Mouse (Mus musculus) stomach, embryonic 15.5 days (tissue): Measurements from ENCODE around the gene Gm44502. TPM values are rescaled to one million over a fixed set of nuclear protein-coding genes. Genes with fewer than 3 reads are reported as not detected.
A peak's percentile ranks its signal among the peaks of the same experiment; 100 is the strongest.

ENCODE experiments used
- ATAC-seq: fragments of 200-750 bp; cut with Nextera tagmentation; 2 replicates; pipeline ENCODE4 v1.8.0; 2017; ENCODE audit warnings: low read depth, moderate number of reproducible peaks, moderate TSS enrichment; ENCODE audit not compliant: insufficient read depth, low FRiP score
- H3K27ac ChIP-seq: fragments of 300-500 bp; sonication (generic); 2 replicates; pipeline ENCODE4 v1.5.1; 2015; ENCODE audit warnings: mild to moderate bottlenecking, inconsistent platforms
- H3K27me3 ChIP-seq: fragments of 300-500 bp; sonication (generic); replicated peaks from 2 replicates; pipeline ENCODE4 v1.6.1; 2015; ENCODE audit warnings: inconsistent platforms
- H3K36me3 ChIP-seq: fragments of 300-500 bp; sonication (generic); 2 replicates; pipeline ENCODE4 v1.6.1; 2015; ENCODE audit warnings: inconsistent platforms
- H3K4me1 ChIP-seq: fragments of 300-500 bp; sonication (generic); 2 replicates; pipeline ENCODE4 v1.6.1; 2015; ENCODE audit warnings: inconsistent platforms
- H3K4me2 ChIP-seq: fragments of 300-500 bp; sonication (generic); 2 replicates; pipeline ENCODE4 v1.6.1; 2015; ENCODE audit warnings: mild to moderate bottlenecking, inconsistent platforms
- H3K4me3 ChIP-seq: fragments of 300-500 bp; sonication (generic); replicated peaks from 2 replicates; pipeline ENCODE4 v1.5.1; 2015; ENCODE audit warnings: inconsistent platforms
- H3K9ac ChIP-seq: fragments of 300-500 bp; sonication (generic); 2 replicates; pipeline ENCODE4 v1.6.1; 2015; ENCODE audit warnings: inconsistent platforms
- H3K9me3 ChIP-seq: fragments of 300-500 bp; sonication (generic); 2 replicates; pipeline ENCODE4 v1.6.1; 2016; ENCODE audit warnings: inconsistent platforms
- WGBS: fragments of 180-500 bp; shearing (Covaris S2); methylation state at CpG from one replicate; pipeline ENCODE4 v1.1.7; 2015; 5-methylcytosine and 5-hydroxymethylcytosine counted together
- polyA plus RNA-seq: library from polyadenylated mRNA; unstranded; fragments of >200 nt; fragmentation: Nextera tagmentation; extraction: Ambion mirVana; gene quantifications from 2 replicates; pipeline ENCODE4 v1.2.1, GENCODE M21; 2015

The Gm44502 gene
- polyA plus RNA-seq, 1 experiment from 2014 or later, result not detected

DNA sequence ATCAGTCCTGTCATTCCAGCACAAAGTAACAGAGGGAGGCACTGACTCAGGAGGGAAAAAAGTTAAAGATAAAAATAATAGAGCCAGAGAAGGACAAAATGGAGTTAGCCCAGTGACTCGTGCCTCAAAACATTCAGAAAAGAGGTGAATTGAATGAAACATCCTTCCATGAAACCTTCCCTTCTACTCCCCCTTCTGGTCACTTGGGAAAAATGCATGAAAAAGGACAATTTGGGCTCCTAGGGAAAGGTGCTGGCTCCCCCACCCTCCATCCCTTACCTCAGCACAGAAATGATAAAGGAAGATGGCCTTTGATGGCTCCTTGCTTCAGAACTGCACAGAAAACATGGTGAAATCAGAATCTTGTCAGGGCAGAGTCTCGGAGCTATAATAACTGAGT lies 39.1 kb upstream of the Gm44502 start:
- H3K9ac ChIP-seq, result no peak overlapping the region
- H3K4me2 ChIP-seq, result no peak overlapping the region
- no peaks in the 10 kb centered on the region for H3K9me3 ChIP-seq
- no peak overlapping the region for H3K4me3 ChIP-seq
- WGBS, result 29% methylated on average over 2 of the region's 2 CpGs
- H3K36me3 ChIP-seq, result no peaks in the 10 kb centered on the region
- no peaks in the 10 kb centered on the region; the same call in 1 of the 2 replicates for H3K27me3 ChIP-seq
- no peak for ATAC-seq
- H3K4me1 ChIP-seq, result no peaks in the 10 kb centered on the region
- H3K27ac ChIP-seq, result no peak overlapping the region

DNA sequence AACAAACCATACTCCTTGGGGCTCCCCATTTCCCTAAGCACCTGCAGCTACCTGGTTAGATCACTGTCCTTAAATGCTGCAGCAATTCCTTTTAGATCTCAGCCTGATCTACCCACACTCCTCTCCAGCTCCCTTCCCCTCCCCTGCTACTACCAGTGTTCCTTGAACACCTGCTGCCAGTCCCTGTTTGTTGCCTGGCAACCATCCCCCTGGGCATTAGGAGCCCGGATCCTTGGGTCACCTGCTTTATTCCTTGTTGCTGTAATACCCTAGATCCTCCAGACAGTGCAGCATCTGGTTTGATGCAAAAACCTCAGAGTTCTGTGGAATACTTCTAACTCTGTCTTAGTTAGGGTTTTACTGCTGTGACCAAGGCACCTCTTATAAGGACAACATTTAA lies 35.6 kb upstream of the Gm44502 start:
- Histone ChIP-seq H3K4me1 (no peaks in the 10 kb centered on the region), H3K9ac (no peak overlapping the region), H3K9me3 (no peaks in the 10 kb centered on the region), H3K27me3 (no peaks in the 10 kb centered on the region; the same call in 1 of the 2 replicates), H3K4me3 (no peak overlapping the region), H3K27ac (no peak overlapping the region), H3K4me2 (no peak overlapping the region), H3K36me3 (no peaks in the 10 kb centered on the region)
- no peak for ATAC-seq
- 14% methylated on average over 1 of the region's 1 CpGs for WGBS

DNA sequence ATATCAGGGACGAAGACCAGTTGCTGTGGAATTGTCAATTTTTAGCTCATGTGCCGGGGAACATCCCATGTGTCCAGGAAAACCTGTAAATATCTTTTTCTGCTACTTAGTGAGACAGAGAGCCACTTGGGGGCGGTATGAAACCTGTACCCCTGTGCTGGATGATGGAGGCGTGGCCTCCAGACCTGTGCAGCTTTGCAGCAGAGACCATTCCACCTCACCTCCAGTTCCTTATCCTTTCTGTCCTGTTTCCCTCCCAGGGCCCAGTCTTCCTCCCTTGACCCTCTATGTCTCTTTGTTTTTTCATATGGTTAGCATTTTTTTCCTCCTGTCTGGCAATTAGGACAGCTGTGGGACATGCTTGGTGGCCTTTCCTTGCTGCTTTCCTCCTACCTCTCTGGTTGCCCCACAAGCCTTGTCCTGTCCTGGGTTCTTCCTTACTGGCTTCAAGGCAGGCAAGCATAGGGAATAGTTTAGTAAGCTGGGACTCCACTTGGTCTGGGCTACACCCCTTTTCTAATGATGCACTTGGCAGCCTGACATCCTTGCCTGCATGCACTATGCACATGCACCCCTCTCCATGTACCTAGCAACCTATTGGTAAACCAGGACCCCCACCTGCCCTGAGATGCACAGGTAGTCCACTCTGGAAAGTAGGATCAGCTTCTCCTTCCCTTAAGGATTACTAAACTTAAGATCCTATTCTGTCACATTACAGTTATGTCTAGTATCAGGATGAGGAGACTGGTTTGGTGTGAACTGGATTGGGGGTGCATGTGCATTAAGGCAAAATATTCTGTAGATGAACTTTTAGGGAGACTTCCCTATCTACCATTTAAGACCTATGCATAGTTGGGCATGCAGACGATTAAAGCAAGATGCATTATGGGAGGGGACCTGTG lies 34.1 kb upstream of the Gm44502 start:
- H3K4me1 ChIP-seq, result no peaks in the 10 kb centered on the region
- no peak overlapping the region for H3K9ac ChIP-seq
- no peak overlapping the region for H3K4me3 ChIP-seq
- no peaks in the 10 kb centered on the region for H3K36me3 ChIP-seq
- no peaks in the 10 kb centered on the region; the same call in 1 of the 2 replicates for H3K27me3 ChIP-seq
- no peak overlapping the region for H3K27ac ChIP-seq
- H3K4me2 ChIP-seq, result no peak overlapping the region
- 44% methylated on average over 5 of the region's 5 CpGs for WGBS
- H3K9me3 ChIP-seq, result no peaks in the 10 kb centered on the region
- ATAC-seq, result no peak

DNA sequence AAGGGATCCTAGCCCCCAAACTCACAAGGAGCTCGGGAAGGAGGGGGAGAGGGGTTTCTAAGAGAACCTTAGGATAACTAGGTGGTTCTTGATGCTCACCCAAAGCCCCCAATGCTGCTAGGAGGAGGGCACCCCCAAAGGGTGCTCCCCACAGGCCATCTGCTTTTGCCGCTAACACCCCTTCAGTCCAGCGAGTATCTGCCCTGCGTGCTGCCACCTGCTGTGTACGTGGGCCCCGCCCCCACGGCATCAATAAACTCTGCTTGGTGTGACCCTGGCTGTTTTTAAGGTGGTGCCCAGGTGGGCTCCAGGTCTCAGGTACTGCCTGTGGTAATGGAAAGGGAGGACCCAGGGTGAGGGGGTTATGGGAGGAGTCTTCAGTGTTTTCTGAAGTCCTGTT lies 32.7 kb upstream of the Gm44502 start:
- Histone ChIP-seq H3K27me3 (no peaks in the 10 kb centered on the region), H3K4me1 (no peaks in the 10 kb centered on the region), H3K36me3 (no peaks in the 10 kb centered on the region), H3K9ac (no peak overlapping the region), H3K4me2 (no peak overlapping the region), H3K27ac (no peak overlapping the region), H3K4me3 (no peak overlapping the region), H3K9me3 (no peaks in the 10 kb centered on the region)
- ATAC-seq, result no peak
- 77% methylated on average over 7 of the region's 7 CpGs for WGBS

DNA sequence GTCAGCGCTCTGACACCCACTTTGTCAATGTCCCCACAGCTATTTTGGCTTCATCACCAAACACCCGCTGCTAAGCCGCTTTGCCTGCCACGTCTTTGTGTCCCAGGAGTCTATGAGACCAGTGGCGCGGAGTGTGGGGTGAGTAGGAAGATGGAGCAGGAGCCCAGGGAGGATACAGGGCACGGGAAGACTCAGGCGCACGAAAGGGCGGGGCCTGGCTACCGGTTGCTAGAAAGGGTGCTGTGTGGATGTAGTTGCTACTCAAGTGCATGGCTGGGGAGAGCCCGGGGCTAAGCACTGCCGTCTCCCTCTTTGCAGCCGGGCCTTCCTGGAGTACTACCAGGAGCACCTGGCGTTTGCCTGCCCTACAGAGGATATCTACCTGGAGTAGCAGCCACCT lies 31.8 kb upstream of the Gm44502 start:
- no peak overlapping the region for H3K4me3 ChIP-seq
- WGBS, result 79% methylated on average over 15 of the region's 15 CpGs
- H3K9ac ChIP-seq, result no peak overlapping the region
- no peak overlapping the region for H3K27ac ChIP-seq
- ATAC-seq, result no peak
- no peaks in the 10 kb centered on the region for H3K36me3 ChIP-seq
- no peaks in the 10 kb centered on the region for H3K9me3 ChIP-seq
- H3K4me2 ChIP-seq, result no peak overlapping the region
- no peaks in the 10 kb centered on the region for H3K4me1 ChIP-seq
- H3K27me3 ChIP-seq, result no peaks in the 10 kb centered on the region

DNA sequence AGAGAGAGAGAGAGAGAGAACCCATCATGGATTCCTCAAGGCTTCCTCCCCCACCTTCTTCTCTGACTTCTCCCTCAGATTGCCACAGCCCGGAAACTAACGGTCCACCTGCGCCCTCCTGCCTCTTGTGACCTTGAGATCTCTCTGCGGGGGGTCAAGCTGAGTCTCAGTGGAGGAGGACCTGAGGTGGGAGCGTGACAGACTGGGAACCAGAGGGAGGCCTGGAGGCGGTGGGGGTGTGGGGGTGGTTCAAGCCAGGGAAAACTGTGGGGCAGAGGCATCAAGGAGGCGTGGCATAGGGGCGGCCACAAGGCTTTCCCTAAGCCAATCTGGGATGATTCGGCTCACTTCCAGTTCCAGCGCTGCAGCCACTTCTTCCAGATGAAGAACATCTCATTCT lies 30.8 kb upstream of the Gm44502 start:
- Histone ChIP-seq H3K27me3 (0 out of 2 replicates have a peak, but pooled peaks cover 3% of the 10 kb centered on the region), H3K9ac (no peak overlapping the region), H3K4me1 (no peaks in the 10 kb centered on the region), H3K4me3 (no peak overlapping the region), H3K9me3 (no peaks in the 10 kb centered on the region), H3K27ac (no peak overlapping the region), H3K4me2 (no peak overlapping the region), H3K36me3 (no peaks in the 10 kb centered on the region)
- ATAC-seq, result no peak
- WGBS, result 57% methylated on average over 9 of the region's 10 CpGs

DNA sequence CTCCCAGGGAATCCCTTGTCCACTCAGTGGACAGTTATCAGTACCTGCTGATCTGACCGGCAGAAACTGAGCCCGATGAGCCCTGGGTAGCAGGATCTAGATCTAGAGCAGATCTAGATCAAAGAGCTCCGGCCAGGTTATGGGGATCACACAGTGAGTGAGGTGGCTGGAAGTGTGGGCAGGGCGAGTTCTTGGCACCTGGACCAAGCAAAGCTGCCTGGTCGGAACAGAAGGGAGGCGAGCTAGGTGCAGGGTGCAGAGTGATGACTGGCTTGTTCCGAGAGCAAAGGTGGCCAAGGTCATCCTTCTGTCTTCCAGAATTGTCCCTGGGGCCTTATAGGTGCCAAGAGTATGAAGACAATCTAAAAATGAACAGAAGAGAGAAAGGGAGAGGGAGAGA lies 30.3 kb upstream of the Gm44502 start:
- H3K27ac ChIP-seq, result no peak overlapping the region
- ATAC-seq, result no peak
- H3K4me1 ChIP-seq, result no peaks in the 10 kb centered on the region
- no peaks in the 10 kb centered on the region for H3K36me3 ChIP-seq
- no peak overlapping the region for H3K9ac ChIP-seq
- 83% methylated on average over 7 of the region's 7 CpGs for WGBS
- no peak overlapping the region for H3K4me2 ChIP-seq
- no peaks in the 10 kb centered on the region for H3K9me3 ChIP-seq
- H3K27me3 ChIP-seq, result 0 out of 2 replicates have a peak, but pooled peaks cover 8% of the 10 kb centered on the region
- H3K4me3 ChIP-seq, result no peak overlapping the region

DNA sequence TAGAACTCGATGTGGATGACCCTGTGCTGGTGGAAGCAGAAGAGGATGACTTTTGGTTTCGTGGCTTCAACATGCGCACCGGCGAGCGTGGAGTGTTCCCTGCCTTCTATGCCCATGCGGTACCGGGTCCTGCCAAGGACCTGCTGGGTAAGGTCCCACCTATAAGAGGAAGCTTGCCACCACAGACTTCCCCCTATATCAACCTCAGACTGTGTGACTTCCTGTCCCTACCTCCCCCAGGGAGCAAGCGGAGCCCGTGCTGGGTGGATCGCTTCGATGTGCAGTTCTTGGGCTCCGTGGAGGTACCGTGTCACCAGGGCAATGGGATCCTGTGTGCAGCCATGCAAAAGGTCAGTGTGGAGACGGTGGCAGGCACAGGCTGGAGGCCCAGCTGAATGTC lies 29.4 kb upstream of the Gm44502 start:
- ATAC-seq, result no peak
- peaks cover 11% of the 10 kb centered on the region for H3K27me3 ChIP-seq
- WGBS, result 91% methylated on average over 15 of the region's 15 CpGs
- peaks cover 7% of the 10 kb centered on the region for H3K4me1 ChIP-seq
- no peaks in the 10 kb centered on the region for H3K36me3 ChIP-seq
- no peak overlapping the region for H3K27ac ChIP-seq
- H3K9me3 ChIP-seq, result no peaks in the 10 kb centered on the region
- H3K4me3 ChIP-seq, result no peak overlapping the region
- H3K4me2 ChIP-seq, result no peak overlapping the region
- no peak overlapping the region for H3K9ac ChIP-seq

DNA sequence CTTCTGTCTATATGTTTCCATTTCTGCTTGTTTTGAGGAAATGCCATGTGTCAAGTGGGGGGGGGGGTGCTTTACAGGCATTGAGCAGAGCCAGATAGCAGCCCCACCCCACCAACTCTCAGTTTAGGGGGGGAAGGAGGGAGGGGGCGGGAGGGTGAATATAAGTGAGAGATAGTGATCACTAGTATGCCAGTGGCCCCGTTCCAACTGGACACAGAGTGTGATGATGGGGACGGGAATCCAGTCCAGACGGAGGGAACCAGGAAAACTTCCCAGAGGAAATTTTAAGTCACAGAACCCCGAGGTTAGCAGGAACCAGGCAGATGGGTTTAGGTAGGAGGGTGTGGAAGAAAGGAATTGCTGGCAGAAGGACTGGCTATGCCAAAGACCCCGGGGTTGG lies 26.1 kb upstream of the Gm44502 start:
- Histone ChIP-seq H3K27ac (no peak overlapping the region), H3K9me3 (no peaks in the 10 kb centered on the region), H3K9ac (no peak overlapping the region), H3K4me3 (no peak overlapping the region), H3K36me3 (no peaks in the 10 kb centered on the region), H3K27me3 (peaks cover 25% of the 10 kb centered on the region), H3K4me2 (no peak overlapping the region), H3K4me1 (peaks cover 9% of the 10 kb centered on the region)
- no peak for ATAC-seq
- WGBS, result 68% methylated on average over 6 of the region's 6 CpGs

DNA sequence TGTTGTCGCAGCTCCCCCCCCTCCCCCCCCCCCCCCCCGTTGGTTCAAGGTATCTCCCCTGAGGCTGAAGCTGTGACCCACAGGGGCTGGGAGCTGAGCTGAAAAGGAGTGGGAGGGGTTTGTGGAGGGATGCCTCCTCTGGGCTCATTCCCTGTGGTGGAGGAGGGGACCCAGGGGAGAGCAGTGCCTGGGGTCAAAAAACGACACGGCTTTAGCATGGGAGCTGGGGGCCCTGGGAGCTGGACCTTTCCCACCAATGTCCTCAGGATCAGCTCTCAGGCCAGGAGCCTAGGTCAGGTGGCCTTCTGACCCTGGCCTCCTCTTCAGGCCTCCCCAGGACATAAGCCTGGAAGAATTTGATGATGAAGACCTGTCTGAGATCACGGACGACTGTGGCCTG lies 25.4 kb upstream of the Gm44502 start:
- no peak for ATAC-seq
- Histone ChIP-seq H3K4me1 (peaks cover 9% of the 10 kb centered on the region), H3K4me3 (no peak overlapping the region), H3K27me3 (peaks cover 25% of the 10 kb centered on the region), H3K4me2 (peak overlapping the region; percentile 82; the same call in 1 of the 2 replicates), H3K36me3 (no peaks in the 10 kb centered on the region), H3K9me3 (no peaks in the 10 kb centered on the region), H3K9ac (no peak overlapping the region), H3K27ac (no peak overlapping the region)
- WGBS, result 29% methylated on average over 4 of the region's 6 CpGs

DNA sequence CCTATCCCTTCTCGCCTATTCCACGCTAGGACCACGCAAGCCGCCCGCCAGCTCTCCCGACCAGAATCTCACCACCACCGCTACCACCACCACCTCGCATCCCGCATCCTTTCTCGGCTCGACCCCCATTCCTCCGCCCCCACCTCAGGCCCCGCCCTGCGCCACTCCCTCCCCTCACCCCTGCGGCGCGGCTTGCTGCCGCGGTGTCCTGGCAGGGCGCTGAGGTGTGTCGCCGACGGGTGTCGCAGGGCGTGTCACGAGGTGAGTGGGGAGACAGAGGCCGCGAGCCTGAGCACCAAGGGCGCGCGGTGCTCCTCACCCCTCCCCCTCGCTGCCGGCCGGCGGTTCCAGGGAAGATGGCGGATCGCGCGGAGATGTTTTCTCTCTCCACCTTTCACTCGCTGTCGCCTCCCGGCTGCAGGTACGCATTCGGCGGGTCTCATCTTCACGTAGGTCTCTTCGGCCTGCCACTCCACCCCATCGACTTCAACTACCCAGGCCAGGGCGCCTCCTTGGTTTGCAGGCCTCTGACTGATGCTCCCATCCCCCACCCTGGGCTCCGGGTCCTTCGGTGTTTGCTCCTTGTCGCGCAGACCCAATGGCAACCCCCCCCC lies 24.5 kb upstream of the Gm44502 start, which contains the start of gene Mapk8ip2:
TSS of gene Mapk8ip2 (plus strand) at position 49 of the 614 bp plus-strand sequence.
- Histone ChIP-seq H3K9ac (no peak within 1 kb of the TSS), H3K4me2 (peak within 1 kb of the TSS; percentile 82), H3K4me3 (peak within 1 kb of the TSS; percentile 46), H3K27ac (no peak within 1 kb of the TSS), H3K36me3 (no peaks in the 10 kb centered on the region), H3K9me3 (no peaks in the 10 kb centered on the region), H3K4me1 (peaks cover 9% of the 10 kb centered on the region), H3K27me3 (peaks cover 25% of the 10 kb centered on the region)
- under 1% methylated on average over 52 of the region's 53 CpGs for WGBS
- ATAC-seq, result 0 out of 2 replicates have a peak, but pooled peaks have one; percentile 35
